Mouse (Mus musculus) cerebellum, adult 11 months (tissue): ENCODE data around the gene Hps4.
A peak's percentile ranks its signal among the peaks of the same experiment; 100 is the strongest.

ENCODE experiments used
- DNase-seq: peaks from one replicate; pipeline ENCODE4 v3.0.0; 2022

The Hps4 gene

DNA sequence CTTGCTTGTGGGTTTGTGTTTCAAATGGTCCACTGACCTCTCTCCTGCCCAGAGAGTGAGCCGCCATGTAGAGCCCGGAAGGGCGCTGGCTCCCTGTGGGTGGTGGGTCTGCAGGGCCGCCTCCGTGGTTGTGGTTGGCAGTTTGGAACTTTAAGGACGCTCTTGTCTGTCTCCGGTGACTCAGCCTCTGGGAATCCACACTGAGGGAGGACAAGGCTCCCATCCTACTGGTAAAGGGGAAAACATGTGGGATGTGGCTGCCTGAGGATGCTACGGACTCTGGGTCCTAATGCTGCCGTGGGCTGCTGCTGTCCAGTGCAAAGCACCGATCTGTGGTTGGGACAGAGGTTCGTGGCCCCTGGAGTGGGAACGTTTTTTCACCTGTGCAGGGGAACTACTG, 25.0 kb downstream of the Hps4 start:
- no peak for DNase-seq

DNA sequence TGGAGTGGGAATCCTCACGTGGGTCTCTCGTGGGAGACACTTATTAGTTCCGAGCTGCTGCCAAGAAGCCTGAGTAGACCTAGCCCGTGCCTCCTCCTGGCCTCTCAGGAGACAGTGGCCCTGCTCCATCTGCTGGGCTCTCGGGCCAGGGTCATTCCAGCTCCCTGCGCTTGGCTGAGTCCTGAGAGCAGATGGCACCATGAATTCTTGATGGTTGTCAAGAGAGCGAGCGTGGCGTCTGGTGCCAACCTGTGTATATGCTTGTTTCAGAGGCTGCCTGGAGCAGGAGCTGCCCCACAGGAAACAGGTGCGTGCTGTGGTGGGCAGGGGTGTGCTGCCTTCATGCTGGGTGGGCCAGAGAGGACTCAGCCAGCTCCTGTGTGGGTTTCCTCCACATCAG, 25.8 kb downstream of the Hps4 start:
- DNase-seq = peak; percentile 90

DNA sequence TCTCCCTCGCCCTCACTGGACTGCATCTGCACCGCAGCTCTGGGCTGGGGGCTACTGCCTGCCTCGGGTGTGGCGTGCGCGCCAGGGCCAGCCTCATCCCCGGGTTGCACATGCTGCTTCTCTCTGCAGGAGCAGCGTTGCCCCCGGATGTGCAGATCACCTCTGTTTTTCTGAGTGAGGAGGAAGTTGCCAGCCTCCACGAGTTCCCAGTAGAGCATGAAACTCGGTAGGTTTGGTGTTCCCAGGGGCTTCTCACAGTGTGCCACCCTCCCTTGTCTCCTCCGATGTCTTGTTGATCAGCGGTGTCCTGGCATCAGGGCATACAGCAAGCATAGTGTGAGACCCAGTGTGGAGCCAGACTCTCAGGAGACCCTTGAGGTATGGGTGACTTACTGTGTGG, 26.4 kb downstream of the Hps4 start:
- no peak for DNase-seq

DNA sequence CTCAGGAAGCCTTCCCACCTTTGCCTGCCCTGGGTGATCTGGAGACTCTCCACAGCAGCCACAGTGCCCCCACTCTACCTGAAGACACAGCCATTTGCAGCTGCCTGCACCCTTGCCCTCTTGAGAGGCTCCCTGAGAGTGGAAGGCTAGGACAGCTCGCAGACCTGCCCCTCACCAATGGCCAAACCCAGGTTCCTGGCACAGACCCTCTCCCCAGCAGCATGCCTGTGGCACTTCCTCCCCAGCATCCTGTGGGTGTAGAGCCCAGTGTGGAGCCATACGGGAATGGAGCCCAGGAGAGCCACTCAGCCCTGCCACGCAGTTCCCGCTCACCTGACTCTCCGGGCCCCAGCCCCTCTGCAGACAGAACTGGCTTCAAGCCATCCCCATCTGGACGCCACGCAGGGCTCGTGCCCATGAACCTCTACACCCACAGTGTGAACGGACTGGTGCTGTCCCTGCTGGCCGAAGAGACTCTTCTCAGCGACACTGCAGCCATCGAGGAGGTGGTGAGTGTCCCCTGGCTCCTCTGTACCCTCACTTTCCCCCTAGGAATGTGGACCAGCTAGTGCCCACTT, 27.4 kb downstream of the Hps4 start:
- DNase-seq = no peak

DNA sequence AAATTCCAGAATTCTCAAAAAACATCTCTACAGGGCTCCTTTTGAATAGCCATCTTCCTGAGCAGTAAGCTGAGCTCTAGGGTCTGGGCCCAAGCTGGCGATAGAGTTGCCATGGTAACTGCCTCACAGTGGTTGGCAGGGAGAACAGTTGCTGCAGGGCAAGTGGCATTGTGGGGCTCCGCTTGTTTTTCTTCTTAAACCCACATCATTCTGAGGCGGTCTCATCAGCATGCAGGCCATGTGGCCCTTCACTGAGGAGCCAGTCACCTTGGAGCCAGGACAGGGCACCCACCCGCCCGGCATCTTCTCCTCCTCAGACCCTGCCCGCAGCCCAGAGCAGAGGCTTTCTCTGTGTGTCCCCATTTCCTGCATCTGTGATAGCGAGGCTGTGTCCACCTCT, 29.1 kb downstream of the Hps4 start:
- peak; percentile 61 for DNase-seq

DNA sequence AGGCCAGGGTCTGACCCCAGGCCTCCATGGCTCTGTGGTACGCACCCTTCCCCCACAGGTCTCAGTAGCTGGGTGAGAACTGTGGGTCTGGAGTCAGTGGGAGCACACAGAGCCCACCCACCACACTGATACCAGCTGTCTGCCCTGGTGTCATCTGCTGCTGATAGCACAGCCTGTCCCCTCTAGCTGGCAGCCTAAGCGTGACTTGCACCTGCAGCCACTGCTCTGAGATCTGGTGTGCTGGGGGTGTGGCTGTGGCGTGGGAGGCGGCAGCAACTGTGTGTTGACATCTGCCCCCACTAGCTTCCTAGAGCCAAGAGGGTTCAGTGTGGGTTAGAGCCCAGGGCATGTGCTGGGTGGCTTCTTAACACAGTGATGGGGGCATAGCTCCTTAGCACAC, 33.2 kb downstream of the Hps4 start:
- no peak for DNase-seq

DNA sequence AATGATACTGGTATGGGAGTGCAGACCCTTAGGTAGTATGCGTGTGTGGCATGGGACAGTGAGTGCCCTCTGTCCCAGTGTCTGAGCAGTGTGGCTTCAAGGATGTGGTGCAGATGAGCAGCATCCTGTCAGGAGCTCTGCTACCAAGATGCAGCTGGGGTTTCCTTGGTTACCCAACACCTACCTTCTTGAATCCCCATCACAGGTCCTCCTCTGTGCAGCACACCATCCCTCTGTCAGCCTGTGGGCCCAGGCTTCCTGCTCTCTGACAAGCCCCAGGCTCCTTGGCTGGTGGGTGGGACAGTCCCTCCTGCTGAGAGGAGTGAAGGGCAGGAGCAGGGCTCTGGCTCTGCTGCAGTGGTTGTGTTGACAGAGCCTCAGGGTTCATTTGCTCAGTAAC, 34.5 kb downstream of the Hps4 start:
- DNase-seq = no peak

DNA sequence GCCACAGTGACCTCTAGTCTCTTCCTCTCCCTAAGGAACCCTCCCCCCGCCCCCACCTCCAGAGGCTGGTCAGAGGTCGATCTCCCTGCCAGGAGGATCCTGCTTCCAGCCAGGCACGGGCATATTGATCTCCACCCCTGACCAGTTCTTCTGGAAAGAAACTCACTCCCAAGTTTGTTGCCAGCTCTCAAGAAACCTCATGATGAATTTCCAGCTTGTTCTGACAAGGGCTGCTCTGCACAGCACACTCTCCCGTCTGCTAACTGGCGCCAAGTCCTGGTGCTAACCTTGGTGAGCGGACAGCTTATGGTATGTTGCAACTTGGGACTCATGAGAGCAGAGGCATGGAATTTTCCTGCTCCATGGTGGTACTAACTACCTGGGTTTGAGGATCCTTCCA, 35.8 kb downstream of the Hps4 start:
- DNase-seq = no peak

DNA sequence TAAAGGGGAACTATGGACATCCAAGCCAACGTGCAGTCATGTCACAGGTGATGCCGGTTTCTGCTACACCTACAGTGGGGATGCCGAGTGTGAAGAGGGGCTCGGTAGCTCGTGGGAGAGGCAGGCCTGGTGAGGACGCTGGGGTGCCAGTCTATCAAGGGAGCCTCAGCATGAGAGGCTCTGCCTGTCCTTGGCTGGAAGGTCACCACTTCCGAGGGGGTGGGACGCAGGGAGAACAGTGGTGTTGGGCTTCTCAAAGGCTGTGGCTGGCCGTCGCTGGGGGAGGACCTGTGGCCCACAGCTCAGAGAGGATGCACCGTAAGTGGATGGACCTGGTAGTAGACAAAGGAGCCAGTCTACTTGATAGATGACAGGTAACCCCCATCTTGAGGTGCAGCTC, 38.3 kb downstream of the Hps4 start:
- no peak for DNase-seq

DNA sequence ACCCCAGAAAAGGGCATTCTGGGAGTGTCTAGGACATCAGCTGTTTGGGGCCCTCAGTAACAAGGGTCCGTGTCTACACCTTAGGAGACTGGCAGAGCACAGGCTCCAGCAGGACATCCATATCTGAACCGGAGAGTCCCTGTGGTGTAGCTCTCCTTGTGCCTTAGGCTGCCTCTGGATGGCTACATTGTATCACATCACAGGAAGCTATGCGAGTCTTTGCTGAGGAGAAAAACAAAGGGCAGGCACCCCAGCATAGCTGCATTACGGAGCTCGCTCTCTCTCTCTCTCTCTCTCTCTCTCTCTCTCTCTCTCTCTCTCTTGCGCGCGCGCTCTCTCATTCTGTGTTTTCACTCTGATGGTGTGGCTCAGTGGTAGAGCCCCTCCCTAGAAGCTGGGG, 39.2 kb downstream of the Hps4 start:
- DNase-seq = no peak

DNA sequence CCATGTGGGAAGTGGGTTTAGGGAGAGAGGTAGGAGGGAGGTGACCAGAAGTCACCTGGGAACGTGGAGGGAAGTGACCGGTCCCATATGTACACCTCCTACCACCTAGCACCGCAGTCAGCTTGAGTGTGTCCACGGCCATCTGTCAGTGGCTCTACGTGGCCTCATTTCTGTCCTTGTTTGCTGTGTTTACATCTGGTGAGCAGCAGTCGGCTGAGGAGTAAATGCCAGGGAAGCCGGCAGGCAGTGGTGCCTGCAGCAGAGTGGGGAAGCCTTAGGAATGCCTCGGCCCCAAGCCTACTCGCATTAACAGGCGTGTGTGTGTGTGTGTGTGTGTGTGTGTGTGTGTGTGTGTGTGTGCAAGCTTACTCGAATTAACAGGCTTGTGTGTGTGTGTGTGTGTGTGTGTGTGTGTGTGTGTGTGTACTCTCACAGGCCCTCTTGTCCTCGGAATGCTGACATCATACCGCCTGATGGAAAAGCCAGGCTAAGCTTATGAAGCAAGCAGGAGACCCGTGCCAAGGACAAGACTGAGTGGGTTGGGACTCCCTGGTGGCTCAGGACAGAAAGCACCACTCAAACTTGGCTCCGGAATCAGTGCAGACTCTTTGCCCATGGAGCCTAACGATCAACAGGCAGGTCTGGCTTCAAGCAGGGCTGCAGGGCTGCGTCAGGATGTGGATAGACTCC, 39.9 kb downstream of the Hps4 start:
- DNase-seq = no peak

DNA sequence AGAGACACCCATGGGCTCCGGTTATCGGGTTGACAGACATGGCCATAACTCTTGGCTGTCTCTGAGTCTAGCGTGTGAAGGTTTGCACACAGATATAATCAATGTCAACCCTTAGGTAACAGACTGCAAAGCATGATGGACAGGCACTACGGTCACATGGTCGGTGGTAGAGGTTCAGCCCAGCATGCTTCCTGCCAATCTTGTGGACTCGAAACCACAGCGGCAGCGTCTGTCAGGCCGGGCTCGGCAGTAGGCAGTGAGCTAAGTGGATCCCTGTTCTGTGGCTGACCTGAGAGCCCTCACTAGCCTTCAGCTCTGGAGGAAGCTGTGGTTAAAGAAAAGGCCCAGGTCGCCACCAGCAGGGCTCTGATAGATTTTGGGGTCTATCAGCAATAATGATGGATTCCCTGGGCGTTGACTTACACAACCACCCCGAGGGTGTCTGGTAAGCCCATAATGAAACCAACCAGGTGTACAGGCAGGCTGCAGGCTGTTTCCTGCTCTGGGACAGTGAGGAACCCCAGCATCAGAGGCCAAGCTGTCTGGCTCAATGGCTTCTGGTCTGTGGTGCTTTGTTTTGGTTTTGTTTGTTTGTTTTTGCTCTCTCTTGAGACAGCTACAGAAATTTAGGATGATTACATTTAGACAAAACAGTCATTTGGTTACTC, 42.1 kb downstream of the Hps4 start:
- DNase-seq = no peak

DNA sequence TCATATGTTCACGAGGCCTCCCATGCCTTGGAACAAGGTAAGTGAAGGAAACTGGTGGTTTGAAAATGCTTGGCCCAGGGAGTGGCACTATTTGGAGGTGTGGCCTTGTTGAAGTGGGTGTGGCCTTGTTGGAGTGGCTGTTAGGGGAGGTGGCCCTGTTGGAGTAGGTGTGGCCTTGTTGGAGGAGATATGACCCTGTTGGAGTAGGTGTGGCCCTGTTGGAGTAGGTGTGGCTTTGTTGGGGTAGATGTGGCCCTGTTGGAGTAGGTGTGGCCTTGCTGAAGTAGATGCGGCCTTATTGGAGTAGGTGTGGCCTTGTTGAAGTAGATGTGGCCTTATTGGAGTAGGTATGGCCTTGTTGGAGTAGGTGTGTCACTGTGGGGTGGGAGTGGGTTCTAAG, 43.1 kb downstream of the Hps4 start:
- no peak for DNase-seq

DNA sequence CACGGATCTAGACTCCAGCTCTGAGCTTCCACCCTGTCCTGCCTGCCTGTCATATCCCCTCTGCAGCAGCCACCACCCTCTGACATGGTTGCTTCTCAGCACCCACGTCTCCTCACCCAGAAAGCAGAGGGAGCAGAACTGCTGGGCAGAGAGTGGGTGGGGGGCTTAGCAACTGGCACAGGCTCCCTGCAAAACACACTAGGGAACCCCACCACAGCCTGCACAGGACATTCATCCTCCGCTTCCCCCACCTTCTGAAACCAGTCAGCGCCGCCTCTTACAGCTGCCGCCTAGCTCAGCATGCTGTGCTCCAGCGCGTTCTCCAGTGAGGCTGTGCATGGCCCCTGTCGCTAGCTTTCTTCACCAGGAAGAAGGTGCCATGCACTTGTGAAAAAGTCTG, 46.5 kb downstream of the Hps4 start:
- no peak for DNase-seq

DNA sequence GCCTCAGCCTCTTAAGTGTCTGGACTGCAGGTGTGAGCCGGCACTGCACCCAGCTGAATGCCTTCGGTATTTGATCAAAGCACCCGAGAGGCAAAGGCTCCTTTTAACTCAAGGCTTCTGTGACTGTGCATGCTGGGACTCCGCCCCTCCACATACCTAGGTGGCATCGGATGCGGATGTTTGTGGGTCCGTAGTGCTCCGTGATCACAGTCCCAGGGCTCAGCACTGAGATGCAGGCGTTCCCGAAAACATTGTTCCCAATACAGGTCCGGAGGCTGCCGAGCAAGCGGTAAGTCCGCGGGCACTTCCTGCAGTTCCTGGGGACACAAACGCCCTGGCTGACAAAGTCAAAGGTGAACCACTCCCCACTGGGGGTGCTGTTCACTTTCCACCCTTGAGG, 48.1 kb downstream of the Hps4 start:
- no peak for DNase-seq

DNA sequence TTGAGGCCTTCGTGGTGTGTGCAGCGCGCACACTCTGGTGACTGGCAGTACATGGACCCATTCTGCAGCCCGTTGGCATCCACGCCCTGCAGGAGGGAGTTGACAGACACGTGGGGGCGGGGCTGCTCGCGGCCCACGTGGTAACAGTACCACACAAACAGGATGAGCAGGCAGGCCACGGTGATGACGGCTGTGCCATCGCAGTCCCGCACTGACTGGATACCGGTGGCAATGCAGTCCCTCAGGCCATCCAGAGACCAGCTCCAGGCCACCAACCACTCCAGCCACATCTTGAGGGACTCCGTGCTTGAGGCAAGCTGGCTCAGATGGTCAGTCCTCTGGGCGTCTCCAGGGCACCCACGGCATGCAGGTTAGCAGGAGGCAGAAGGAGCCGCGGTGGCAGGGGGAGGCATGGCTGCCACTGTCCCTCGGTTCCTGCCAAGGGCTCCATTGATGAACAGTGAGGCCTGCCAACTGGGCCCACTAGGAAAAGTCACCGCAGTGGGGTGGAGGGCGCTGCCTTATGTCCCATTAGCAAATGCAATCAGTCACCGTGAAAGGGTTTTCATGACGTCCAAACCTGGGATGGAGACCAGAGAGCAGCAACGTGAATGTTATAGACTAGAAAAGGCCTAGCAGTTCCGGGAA, 48.9 kb downstream of the Hps4 start:
- no peak for DNase-seq

DNA sequence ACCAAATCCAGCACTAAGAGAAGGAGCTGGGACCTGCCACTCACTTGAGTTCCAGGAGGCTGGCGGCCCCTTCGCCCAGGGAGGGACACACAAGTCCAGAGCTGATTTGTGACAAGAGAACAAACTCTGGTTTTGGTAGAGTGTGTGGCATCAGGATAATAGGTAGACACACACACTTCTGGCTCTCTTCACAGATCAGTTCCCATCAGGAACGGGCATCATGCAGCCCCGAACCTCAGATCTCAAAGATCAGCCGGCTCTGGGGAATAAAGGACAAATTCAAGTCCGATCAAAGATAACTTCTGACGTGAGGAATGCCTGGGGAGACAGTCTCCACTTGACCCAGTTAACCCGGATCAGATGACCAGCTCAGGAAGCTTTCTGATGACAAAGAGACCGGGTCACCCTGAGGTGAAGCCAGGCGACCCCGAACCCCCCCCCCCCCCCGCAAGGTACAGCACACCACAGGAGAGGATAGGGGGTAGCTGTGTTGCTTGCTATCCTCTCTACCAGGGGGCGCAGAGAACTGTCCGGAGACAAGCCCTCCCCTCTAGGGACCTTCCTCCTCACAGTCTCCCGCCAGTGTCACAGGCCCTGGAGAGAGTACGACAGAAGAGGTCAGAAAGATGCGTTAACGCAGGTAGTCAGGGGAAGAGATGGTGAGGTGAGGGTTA, 51.0 kb downstream of the Hps4 start:
- DNase-seq = no peak

DNA sequence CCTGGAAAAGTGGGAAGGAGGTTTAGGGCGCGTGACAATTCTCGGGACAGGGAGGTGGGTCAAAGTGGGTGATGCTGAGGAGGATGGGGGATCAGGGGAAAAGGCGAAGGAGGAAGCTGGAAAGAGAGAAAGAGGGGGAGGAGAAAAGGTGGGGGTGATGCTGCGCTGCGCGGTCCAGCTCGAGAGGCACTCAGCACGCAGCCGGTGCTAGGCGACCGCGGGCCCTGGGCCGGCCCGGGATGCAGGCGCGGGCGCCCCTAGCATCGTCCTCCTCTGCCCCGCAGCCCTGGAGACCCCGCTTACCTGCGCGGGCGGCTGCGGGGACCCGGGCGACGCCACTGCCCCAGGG, 51.5 kb downstream of the Hps4 start:
- DNase-seq = no peak

DNA sequence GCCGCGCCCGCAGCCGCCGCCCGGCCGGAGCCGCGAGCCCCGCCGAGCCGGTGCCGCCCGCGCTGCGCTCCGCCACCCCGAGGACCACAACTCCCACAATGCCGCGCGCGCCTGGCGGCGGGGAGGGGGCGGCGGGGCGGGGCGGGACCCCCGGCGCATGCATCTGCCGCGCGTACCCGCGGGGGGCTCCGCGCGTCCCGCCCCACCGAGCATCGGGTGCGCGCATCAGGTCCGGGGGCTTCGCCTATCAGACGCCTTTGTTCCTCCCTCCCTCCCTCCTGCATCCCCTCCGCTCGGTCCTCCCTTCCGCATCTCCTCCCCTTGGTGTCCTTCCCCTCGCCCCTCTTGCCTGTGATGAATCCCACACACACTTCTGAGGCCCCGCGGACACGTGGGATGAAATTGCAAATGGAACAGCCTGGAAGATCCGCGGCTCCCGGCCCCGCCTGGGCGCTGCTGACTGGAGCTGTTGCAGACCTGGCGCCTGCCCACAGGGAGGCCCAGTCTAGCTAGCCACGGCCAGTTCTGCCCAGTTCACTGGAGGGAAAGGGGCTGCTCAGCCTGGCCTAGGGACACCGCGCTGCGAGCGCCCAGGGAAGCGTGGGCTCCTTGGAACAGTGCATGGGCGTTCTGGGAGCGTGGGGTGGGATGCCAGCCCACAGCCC, 52.0 kb downstream of the Hps4 start, which contains the start of gene Asphd2:
Gene Asphd2, minus strand, starts transcription at position 88 of the 665 bp plus-strand sequence.
- DNase-seq = peak; percentile 69

DNA sequence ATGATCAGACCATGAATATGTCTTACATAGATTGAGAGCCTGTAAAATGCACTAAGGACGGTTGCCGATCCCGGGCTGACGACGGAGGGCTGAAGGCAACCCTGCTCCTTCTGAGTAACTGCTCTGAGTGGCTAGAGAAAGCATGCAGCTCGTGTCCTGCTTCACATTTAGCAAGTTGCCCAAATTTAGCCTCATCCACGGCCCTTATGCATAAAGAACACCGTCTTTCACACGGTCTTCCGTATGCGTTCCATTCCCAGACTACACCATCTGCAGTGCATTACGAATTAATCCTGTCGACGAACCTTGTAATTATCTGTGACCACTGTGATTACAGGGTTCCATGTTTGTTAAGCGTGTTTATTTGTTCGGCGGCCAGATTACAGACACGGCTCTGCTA, 53.2 kb downstream of the Hps4 start:
- no peak for DNase-seq

DNA sequence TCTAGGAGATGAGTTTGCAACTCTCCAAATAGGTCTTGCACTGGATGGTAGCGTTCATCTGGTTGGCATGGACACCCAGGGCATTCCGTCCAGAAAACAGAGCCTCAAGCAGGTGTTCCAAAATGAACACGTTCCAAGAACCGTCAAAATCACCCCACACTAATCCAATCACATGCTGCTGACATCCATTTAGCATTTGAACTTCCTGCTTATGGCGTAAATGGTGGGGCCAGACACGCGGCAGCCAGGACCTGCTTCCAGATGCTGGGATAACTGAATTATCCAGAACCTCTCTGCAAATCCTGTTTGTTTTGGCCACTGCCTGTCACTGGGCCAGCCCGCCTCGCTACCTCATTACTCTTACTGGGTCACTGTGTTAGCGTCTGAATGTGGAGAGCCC, 56.4 kb downstream of the Hps4 start:
- DNase-seq = no peak

DNA sequence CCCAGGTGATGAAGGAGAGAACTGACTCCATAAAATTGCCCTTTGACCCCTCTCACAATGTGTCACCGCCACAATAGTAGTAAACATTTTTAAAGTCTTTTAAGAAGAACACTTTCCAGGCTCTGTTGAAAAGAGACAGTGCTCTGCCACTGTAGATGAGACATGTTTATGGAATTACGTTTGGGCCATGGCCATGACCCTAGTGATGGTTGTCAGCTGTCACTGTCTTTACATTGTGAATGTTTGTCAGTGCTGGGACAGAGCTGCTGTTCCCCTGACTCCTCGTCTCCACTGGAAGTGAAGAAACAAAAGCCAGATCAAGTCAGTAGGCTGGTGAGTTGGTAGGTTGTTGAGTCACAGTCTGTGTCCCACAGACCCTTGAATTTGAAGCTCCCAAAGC, 59.6 kb downstream of the Hps4 start:
- no peak for DNase-seq

DNA sequence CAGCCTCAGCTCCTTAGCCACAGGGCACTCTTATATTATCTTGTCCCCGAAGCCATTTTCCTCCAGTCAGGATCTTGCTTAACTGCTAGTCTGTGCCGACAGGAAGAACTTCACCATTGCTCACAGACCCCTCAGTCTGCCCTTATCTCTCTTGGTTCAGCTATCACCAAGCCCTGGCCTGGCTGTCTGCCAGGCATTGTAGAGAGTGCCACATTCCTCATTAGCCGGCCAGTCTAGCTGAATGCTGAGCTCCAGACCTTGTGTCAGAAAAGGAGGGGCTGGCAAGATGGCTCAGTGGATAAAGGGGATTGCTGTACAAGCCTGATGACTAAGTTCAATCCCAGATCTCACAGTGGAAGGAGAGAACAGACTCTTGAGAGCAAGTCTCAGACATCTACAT, 63.1 kb downstream of the Hps4 start:
- no peak for DNase-seq
